Comparison of ENCODE assay signal across 7 mouse cellular contexts in genomic region chr16:63863913-63864330, GRCm38 (mm10). TPM values are rescaled to one million over a fixed set of nuclear protein-coding genes. Genes with fewer than 3 reads are reported as not detected.
DNase-seq lines count a peak whose midpoint lies in the region; ATAC-seq lines count a peak whose summit lies in the region.

TSS of gene Epha3 (minus strand) at chr16:63864175.

- H3K9me3 ChIP-seq in embryonic facial prominence, embryonic 15.5 days (replicated peaks) = no peaks in the 10 kb centered on the region
- no peaks in the 10 kb centered on the region for H3K9me3 ChIP-seq in heart, embryonic 10.5 days
- no peaks in the 10 kb centered on the region for H3K9me3 ChIP-seq in limb, embryonic 12.5 days
- no peaks in the 10 kb centered on the region for H3K9me3 ChIP-seq in midbrain, embryonic 12.5 days

- peak; percentile 89 for DNase-seq in heart, embryonic 10.5 days (ENCODE audit: low spot score)
- peak; percentile 22 to 57 for DNase-seq in kidney, adult 8-10 months
- DNase-seq in skeletal muscle tissue, adult 2 months (ENCODE audit: low read depth, low spot score) = peak; percentile 46

- H3K27me3 ChIP-seq in embryonic facial prominence, embryonic 15.5 days = no peaks in the 10 kb centered on the region
- H3K27me3 ChIP-seq in heart, embryonic 10.5 days (ENCODE audit: insufficient read depth, poor library complexity, severe bottlenecking) = 0 out of 2 replicates have a peak, but pooled peaks cover 6% of the 10 kb centered on the region
- H3K27me3 ChIP-seq in limb, embryonic 12.5 days = peaks cover 43% of the 10 kb centered on the region
- peaks cover 33% of the 10 kb centered on the region for H3K27me3 ChIP-seq in midbrain, embryonic 12.5 days

- H3K4me2 ChIP-seq in embryonic facial prominence, embryonic 15.5 days (replicated peaks) = peak within 1 kb of the TSS; percentile 86
- peak within 1 kb of the TSS; percentile 85 for H3K4me2 ChIP-seq in limb, embryonic 12.5 days
- peak within 1 kb of the TSS; percentile 93 for H3K4me2 ChIP-seq in midbrain, embryonic 12.5 days (replicated peaks)

- H3K4me1 ChIP-seq in brown adipose tissue, adult 24 weeks (ENCODE audit: control insufficient read depth, insufficient read depth, insufficient read length, low read length) = peaks cover 3% of the 10 kb centered on the region; the same call in 1 of the 2 replicates
- no peaks in the 10 kb centered on the region for H3K4me1 ChIP-seq in embryonic facial prominence, embryonic 15.5 days
- no peaks in the 10 kb centered on the region for H3K4me1 ChIP-seq in heart, embryonic 10.5 days
- no peaks in the 10 kb centered on the region for H3K4me1 ChIP-seq in limb, embryonic 12.5 days (replicated peaks)
- H3K4me1 ChIP-seq in midbrain, embryonic 12.5 days = no peaks in the 10 kb centered on the region

- peak within 1 kb of the TSS; percentile 50 for H3K4me3 ChIP-seq in brown adipose tissue, adult 24 weeks (ENCODE audit: insufficient read depth, low read depth, low read length)
- peak within 1 kb of the TSS; percentile 68 for H3K4me3 ChIP-seq in embryonic facial prominence, embryonic 15.5 days (replicated peaks)
- H3K4me3 ChIP-seq in heart, embryonic 10.5 days = peak within 1 kb of the TSS; percentile 70
- peak within 1 kb of the TSS; percentile 62 for H3K4me3 ChIP-seq in limb, embryonic 12.5 days (replicated peaks)
- H3K4me3 ChIP-seq in midbrain, embryonic 12.5 days = peak within 1 kb of the TSS; percentile 58

- H3K9ac ChIP-seq in embryonic facial prominence, embryonic 15.5 days = peak within 1 kb of the TSS; percentile 55
- H3K9ac ChIP-seq in limb, embryonic 12.5 days (replicated peaks) = peak within 1 kb of the TSS; percentile 60
- H3K9ac ChIP-seq in midbrain, embryonic 12.5 days (replicated peaks) = peak within 1 kb of the TSS; percentile 52

- under 1% methylated on average over 28 of the region's 28 CpGs for WGBS in embryonic facial prominence, embryonic 15.5 days
- WGBS in heart, embryonic 10.5 days = under 1% methylated on average over 28 of the region's 28 CpGs
- under 1% methylated on average over 28 of the region's 28 CpGs for WGBS in limb, embryonic 12.5 days
- 0% methylated on average over 28 of the region's 28 CpGs for WGBS in midbrain, embryonic 12.5 days

- H3K27ac ChIP-seq in brown adipose tissue, adult 24 weeks (replicated peaks; ENCODE audit: low read depth, low read length) = no peak within 1 kb of the TSS
- H3K27ac ChIP-seq in embryonic facial prominence, embryonic 15.5 days (replicated peaks) = peak within 1 kb of the TSS; percentile 68; the same call in 1 of the 2 replicates
- peak within 1 kb of the TSS; percentile 83 for H3K27ac ChIP-seq in heart, embryonic 10.5 days
- H3K27ac ChIP-seq in limb, embryonic 12.5 days = 0 out of 2 replicates have a peak within 1 kb of the TSS, but pooled peaks have one; percentile 41
- peak within 1 kb of the TSS; percentile 73 for H3K27ac ChIP-seq in midbrain, embryonic 12.5 days (replicated peaks)

- no peaks in the 10 kb centered on the region for H3K36me3 ChIP-seq in embryonic facial prominence, embryonic 15.5 days
- H3K36me3 ChIP-seq in heart, embryonic 10.5 days = no peaks in the 10 kb centered on the region
- no peaks in the 10 kb centered on the region for H3K36me3 ChIP-seq in limb, embryonic 12.5 days
- no peaks in the 10 kb centered on the region for H3K36me3 ChIP-seq in midbrain, embryonic 12.5 days

- peak; percentile 81; the same call in 1 of the 2 replicates for ATAC-seq in embryonic facial prominence, embryonic 15.5 days (ENCODE audit: insufficient number of reproducible peaks, low FRiP score, low TSS enrichment, low read depth)
- peak; percentile 64; the same call in 1 of the 2 replicates for ATAC-seq in limb, embryonic 12.5 days (ENCODE audit: insufficient number of reproducible peaks, insufficient read depth, low FRiP score, low TSS enrichment, low read depth)
- ATAC-seq in midbrain, embryonic 12.5 days (ENCODE audit: low FRiP score, low read depth) = peak; percentile 88

RNA-seq across cellular contexts. Expression of gene Epha3, which starts in this region (rescaled TPM):
- 0.32 TPM in 1 of 2 replicates, not detected in the other for polyA plus RNA-seq in brown adipose tissue, adult 24 weeks (2012; ENCODE audit: insufficient read depth, insufficient read length, missing spikeins)
- 57.4 and 60.2 TPM in 2 replicates for polyA plus RNA-seq in embryonic facial prominence, embryonic 15.5 days (2015; fragmentation: Nextera tagmentation; extraction: Ambion mirVana)
- polyA plus RNA-seq in heart, embryonic 10.5 days (2016; fragmentation: Nextera tagmentation; extraction: Ambion mirVana) = 8.1 and 20.4 TPM in 2 replicates
- polyA plus RNA-seq in limb, embryonic 12.5 days (2016; fragmentation: Nextera tagmentation; extraction: Ambion mirVana) = 26.2 and 35.3 TPM in 2 replicates
- 36.4 and 36.7 TPM in 2 replicates for polyA plus RNA-seq in midbrain, embryonic 12.5 days (2016; fragmentation: Nextera tagmentation; extraction: Ambion mirVana)
